Mouse (Mus musculus): ENCODE data around the gene Ctsz.

Gene Ctsz

GRCm38 (mm10) chr2:174438737-174439449 is at the start of gene Ctsz:
TSS of gene Ctsz (minus strand) at chr2:174439039.
- peak; percentile 36; the same call in 1 of the 2 replicates for ATAC-seq (ENCODE audit: insufficient number of reproducible peaks, low FRiP score, low TSS enrichment)

GRCm38 (mm10) chr2:174487005-174487404 is 48.2 kb upstream of the Ctsz start:
- ATAC-seq (ENCODE audit: insufficient number of reproducible peaks, low FRiP score, low TSS enrichment): no peak

- no peak for ATAC-seq (ENCODE audit: insufficient number of reproducible peaks, low FRiP score, low TSS enrichment)
Measured at GRCm38 (mm10) chr2:174478746-174479145, 39.9 kb upstream of the Ctsz start.

GRCm38 (mm10) chr2:174477543-174478319 is 38.9 kb upstream of the Ctsz start:
- ATAC-seq (ENCODE audit: insufficient number of reproducible peaks, low FRiP score, low TSS enrichment): no peak

- no peak for ATAC-seq (ENCODE audit: insufficient number of reproducible peaks, low FRiP score, low TSS enrichment)
Measured at GRCm38 (mm10) chr2:174473550-174473927, 34.7 kb upstream of the Ctsz start.

- ATAC-seq (ENCODE audit: insufficient number of reproducible peaks, low FRiP score, low TSS enrichment): peak; percentile 90
Measured at GRCm38 (mm10) chr2:174472818-174473549, 34.1 kb upstream of the Ctsz start, which contains the start of gene Prelid3b. TSS of gene Prelid3b (minus strand) at chr2:174473081.

GRCm38 (mm10) chr2:174472407-174472806 is 33.6 kb upstream of the Ctsz start:
- ATAC-seq (ENCODE audit: insufficient number of reproducible peaks, low FRiP score, low TSS enrichment): peak; percentile 13

GRCm38 (mm10) chr2:174470786-174471405 is 32.1 kb upstream of the Ctsz start:
- ATAC-seq (ENCODE audit: insufficient number of reproducible peaks, low FRiP score, low TSS enrichment): no peak

GRCm38 (mm10) chr2:174470333-174470732 is 31.5 kb upstream of the Ctsz start:
- no peak for ATAC-seq (ENCODE audit: insufficient number of reproducible peaks, low FRiP score, low TSS enrichment)

- ATAC-seq (ENCODE audit: insufficient number of reproducible peaks, low FRiP score, low TSS enrichment): peak; percentile 100
Measured at GRCm38 (mm10) chr2:174463789-174464523, 25.1 kb upstream of the Ctsz start, which contains the start of gene Atp5e. TSS of gene Atp5e (minus strand) at chr2:174464105.

- peak; percentile 11; the same call in 1 of the 2 replicates for ATAC-seq (ENCODE audit: insufficient number of reproducible peaks, low FRiP score, low TSS enrichment)
Measured at GRCm38 (mm10) chr2:174463370-174463769, 24.5 kb upstream of the Ctsz start.

GRCm38 (mm10) chr2:174459365-174459764 is 20.5 kb upstream of the Ctsz start:
- no peak for ATAC-seq (ENCODE audit: insufficient number of reproducible peaks, low FRiP score, low TSS enrichment)

- no peak for ATAC-seq (ENCODE audit: insufficient number of reproducible peaks, low FRiP score, low TSS enrichment)
Measured at GRCm38 (mm10) chr2:174453681-174454080, 14.8 kb upstream of the Ctsz start.

- no peak for ATAC-seq (ENCODE audit: insufficient number of reproducible peaks, low FRiP score, low TSS enrichment)
Measured at GRCm38 (mm10) chr2:174450353-174450752, 11.5 kb upstream of the Ctsz start, which contains the start of gene Tubb1. TSS of gene Tubb1 (plus strand) at chr2:174450695.

- no peak for ATAC-seq (ENCODE audit: insufficient number of reproducible peaks, low FRiP score, low TSS enrichment)
Measured at GRCm38 (mm10) chr2:174448405-174448804, 9.6 kb upstream of the Ctsz start.

- no peak for ATAC-seq (ENCODE audit: insufficient number of reproducible peaks, low FRiP score, low TSS enrichment)
Measured at GRCm38 (mm10) chr2:174446905-174447304, 8.1 kb upstream of the Ctsz start.

- no peak for ATAC-seq (ENCODE audit: insufficient number of reproducible peaks, low FRiP score, low TSS enrichment)
Measured at GRCm38 (mm10) chr2:174446492-174446891, 7.7 kb upstream of the Ctsz start.

GRCm38 (mm10) chr2:174445018-174445417 is 6.2 kb upstream of the Ctsz start:
- ATAC-seq (ENCODE audit: insufficient number of reproducible peaks, low FRiP score, low TSS enrichment): no peak

- ATAC-seq (ENCODE audit: insufficient number of reproducible peaks, low FRiP score, low TSS enrichment): no peak
Measured at GRCm38 (mm10) chr2:174444359-174444758, 5.5 kb upstream of the Ctsz start.

- no peak for ATAC-seq (ENCODE audit: insufficient number of reproducible peaks, low FRiP score, low TSS enrichment)
Measured at GRCm38 (mm10) chr2:174443046-174443445, 4.2 kb upstream of the Ctsz start.
